Mouse (Mus musculus): ENCODE data around the gene Zfp2.

The Zfp2 gene

DNA sequence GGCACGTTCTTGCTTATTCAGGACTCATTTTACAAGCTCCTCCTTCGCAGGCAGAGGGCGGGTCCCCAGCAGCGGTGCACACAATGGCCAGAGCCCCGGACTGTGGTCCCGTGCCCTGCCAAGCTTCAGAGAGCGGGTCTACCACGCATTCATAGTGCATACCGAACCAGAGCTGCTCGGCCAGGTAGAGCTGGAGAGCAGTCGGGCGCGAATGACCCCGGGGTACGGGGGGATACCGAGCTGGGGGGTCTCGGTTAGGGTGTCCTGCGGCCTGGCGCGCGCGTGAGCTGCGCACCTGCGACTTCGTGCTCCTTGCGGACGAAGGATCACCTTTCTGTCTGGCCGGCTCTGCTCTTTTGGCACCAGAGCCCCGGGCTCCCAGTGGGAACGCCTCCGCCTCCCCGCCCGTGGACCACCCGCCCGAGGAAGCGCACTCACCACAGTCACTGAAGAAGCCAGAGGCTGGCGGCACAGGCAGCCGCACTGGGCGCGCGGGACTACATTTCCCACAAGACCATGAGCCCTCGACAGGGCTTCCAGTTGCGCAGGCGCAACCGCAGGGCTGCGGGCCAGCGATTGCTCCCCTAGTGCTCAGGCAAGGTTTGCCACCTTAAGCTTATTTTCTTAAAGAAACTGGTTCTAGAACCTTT is at the start of gene Zfp2:
Gene Zfp2 (minus strand): TSS at position 495 of the 650 bp plus-strand sequence.
- peak; percentile 84 to 87 for DNase-seq (ENCODE audit: low read depth in 2 of 2, low spot score in 2 of 2)

DNA sequence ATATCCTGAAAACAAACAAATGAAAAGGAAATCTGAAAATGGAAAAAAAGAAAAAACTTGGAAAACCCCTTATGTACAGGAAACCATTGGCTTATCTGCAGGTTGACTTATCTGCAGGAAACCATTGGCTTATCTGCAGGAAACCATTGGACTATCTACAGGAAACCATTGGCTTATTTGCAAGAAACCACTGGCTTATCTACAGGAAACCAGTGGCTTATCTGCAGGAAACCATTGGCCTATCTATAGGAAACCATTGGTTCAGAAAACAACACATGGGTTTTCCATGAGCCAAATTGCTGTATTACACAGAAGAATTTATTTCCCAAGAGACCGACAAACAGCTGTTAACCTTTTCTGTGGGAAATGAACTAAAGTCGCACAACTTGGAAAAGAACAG is 48.9 kb upstream of the Zfp2 start:
- DNase-seq (ENCODE audit: low read depth in 2 of 2, low spot score in 2 of 2) = no peak

DNA sequence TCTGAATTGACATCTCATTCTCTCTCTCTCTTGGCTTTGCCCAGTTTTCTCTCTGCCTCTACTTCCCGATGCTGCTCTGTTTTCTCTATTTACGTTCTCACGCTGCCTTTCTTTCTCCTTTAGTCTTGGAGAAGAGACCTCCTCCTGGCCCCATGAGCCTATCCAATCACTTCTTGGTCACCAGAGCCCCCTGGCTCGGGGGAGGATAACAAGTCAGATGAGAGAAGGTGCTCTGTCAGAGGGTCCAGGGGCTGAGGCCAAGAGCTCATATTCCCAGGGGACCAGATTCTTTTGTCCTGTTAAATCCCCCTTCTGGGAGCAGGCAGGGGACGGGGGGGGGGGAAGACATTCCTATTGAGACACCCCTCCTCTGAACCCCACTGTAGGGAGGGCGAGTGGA is 37.7 kb upstream of the Zfp2 start, which contains the start of gene Prop1:
Gene Prop1 (minus strand): TSS at position 101 of the 400 bp plus-strand sequence.
- no peak for DNase-seq (ENCODE audit: low read depth in 2 of 2, low spot score in 2 of 2)

DNA sequence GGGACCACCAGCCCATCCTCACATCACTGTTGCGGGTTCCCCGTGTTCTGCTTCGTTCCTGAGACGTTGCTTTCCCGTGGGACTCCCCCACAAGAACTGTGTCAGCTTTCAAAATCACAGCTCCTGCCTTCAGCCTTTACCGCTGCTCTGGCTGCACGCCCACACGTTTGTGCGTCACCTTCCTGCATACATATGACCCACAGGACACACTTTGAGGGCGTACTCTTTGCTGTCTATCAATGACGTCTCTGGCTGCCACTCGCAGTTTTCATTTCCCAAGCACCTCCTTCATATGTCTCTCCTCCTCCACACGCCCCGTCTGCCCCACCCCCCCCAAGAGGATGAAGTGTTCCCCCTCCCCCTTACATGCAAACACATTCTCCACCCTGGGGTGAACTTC is 36.3 kb upstream of the Zfp2 start:
- no peak for DNase-seq (ENCODE audit: low read depth in 2 of 2, low spot score in 2 of 2)

DNA sequence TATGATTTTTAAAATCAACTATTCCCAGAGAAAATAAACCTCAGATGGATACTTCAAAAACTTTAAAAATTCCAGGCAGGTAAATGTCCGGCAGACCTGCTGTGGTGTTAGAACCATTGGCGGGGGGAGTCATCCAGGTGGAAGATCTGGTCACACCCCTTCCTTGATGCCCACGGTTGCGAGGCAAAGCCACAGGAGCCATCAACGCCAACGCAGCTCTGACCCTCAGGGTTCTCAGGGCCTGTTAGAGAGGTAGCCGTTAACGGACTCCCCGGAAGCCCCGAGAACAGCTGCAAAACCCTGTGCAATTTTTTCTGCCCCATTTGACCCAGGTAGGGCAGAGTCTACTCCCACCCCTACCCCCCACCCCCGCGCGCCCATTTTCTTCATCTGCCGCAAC is 27.5 kb upstream of the Zfp2 start, which contains the start of gene 4933414I15Rik:
Gene 4933414I15Rik (minus strand): TSS at position 260 of the 400 bp plus-strand sequence.
- no peak for DNase-seq (ENCODE audit: low read depth in 2 of 2, low spot score in 2 of 2)

DNA sequence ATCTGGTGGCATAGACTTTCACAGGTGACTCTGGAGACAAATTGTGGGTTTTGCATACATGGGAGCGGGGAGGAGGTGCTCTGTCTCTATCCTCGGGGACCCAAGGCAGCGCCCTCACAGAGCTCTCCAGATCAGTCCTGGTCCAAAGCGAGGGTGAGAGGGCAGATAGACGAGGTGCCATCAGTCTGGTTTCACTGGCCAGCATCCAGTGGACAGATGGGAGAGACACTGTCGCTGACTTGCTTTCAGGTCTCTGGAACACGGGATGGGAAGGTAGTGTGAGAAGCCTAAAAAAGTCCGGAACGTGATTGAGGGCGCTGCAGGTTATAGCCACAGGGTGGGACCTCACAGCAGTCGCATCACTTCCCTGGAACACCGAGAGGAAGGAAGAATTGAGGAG is 26.4 kb upstream of the Zfp2 start:
- no peak for DNase-seq (ENCODE audit: low read depth in 2 of 2, low spot score in 2 of 2)

DNA sequence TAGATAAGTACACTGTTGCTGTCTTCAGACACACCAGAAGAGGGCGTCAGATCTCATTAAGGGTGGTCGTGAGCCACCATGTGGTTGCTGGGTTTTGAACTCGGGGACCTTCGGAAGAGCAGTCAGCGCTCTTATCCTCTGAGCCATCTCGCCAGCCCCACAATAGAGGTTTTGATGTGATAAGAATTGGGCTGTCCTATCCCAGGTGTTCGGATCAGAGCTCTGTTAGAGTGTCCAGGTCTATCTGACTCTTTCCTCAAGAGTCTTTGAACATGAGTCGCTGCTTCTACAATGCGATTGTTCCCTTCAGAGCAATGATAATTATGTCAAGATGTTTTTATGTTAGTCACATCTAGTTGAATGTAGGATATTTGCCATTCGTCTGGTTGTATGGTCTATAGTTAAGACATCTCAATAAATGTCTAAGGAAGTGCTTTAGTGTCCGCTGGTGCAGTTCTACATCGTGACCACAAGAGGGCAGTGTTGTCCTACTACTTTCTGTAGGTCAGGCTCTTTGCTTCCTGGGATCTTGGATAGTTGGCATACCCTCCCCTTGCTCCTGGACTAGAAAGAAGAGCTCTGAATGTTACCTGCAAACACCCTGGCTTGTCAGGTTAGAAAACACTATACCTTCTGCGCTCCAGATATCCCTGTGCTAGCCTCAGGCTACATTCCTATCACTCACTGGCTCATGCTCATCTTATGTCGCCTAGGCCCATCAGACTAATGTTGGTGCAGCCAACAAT is 23.8 kb upstream of the Zfp2 start:
- peak in 1 of 2 experiments; percentile 9 for DNase-seq (ENCODE audit: low read depth in 2 of 2, low spot score in 2 of 2)

DNA sequence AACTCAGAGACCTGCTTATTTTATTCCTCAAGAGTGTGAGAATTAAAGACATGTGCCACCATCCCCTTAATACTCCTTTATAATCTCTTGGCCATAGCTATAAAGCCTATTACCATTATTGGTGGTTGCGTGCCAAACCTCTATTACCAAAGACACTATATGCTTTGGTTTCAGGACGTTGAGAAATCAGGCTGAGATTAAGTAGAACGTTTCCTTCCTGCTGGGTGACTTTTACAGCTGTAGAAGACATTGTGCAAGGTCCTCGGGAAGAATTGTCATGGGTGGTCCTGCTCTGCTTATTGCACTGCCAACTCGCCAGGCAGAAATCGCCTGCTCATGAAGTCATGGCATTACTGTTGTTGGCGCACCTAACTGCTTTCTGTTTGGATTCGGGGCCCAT is 22.5 kb upstream of the Zfp2 start:
- DNase-seq (ENCODE audit: low read depth in 2 of 2, low spot score in 2 of 2) = no peak

DNA sequence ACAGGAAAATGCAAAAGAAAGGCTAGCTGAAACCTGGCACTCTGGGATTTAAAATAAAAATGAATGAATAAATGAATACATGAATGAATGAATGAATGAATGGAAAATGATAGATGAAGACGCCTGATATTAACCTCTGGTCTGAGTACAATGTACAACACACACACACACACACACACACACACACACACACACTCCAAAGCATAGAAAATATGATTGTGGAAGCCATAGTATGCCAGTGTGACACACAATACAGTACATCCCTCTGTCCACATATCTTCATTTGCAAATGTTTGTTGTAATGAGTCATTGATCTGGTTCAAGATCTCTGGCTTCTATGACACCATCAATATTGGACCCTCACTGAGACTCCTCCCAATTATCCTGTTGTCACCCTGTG is 16.1 kb upstream of the Zfp2 start:
- DNase-seq (ENCODE audit: low read depth in 2 of 2, low spot score in 2 of 2) = no peak

DNA sequence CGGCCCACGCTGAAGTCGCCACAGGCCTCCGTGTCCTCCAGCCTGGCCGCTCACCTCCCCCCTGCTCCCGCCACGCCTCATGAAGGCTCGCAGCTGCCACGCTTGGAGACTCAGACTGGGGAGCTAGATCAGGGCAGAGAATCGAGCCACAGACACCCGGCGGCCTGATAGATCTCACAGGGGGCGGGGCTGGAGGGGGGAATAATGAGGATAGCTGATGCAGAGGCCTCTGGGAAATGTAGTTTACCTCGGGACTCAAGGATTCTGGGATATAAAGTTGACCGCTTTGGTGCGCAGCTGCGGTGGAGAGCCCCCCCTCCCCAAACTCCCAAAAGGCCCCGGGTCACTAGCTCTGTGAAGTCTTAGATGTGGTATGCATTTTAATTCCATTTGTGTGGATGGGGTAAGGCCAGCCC is 15.5 kb upstream of the Zfp2 start, which contains the start of gene Zfp354b:
Gene Zfp354b (minus strand): TSS at position 183 of the 416 bp plus-strand sequence.
- DNase-seq (ENCODE audit: low read depth in 2 of 2, low spot score in 2 of 2) = peak in 1 of 2 experiments; percentile 18

DNA sequence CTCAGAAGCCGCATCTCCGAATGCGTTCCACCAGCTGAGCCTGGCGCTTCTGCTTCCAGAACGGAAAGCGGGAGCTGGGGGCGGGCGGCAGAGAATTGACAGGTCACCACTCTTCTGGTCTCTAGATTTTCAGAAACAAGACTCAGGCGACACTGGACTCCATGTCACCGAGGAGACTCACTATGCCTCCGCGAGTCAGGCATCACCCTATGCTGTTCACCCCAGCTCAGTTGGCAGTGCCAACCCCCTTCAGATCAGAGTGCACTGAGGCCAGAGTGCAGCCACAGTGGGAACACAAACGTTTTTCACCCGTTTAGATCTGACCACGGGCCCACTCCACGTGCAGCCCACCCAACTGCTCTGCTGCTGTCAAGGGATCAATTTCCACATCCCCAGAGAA is 15.1 kb upstream of the Zfp2 start:
- no peak for DNase-seq (ENCODE audit: low read depth in 2 of 2, low spot score in 2 of 2)

DNA sequence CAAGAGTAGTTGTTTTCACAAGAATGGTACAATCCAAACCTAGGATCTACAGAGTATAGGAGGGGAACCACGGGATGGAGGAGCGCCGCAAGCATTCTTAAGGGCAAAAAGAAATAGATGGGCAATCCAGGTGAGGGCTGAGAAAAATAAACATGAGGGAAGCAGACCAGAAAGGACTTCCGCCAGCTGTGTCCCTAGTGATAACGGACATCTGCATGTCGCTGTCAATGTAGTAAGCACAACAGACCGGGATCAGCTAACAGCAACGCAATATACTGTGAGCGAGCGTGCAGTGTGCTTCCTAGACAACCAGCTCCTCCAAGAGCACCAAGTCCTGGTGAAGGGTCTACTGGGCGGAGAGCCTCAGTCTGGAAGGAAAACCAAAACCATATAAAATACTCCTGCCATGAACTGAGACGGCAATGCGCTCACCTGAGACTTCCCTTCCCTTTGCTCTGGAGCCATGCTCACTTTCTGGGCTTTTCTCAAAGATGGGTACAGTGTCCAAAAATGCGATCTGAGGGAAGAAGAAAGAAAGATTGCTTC is 14.6 kb upstream of the Zfp2 start:
- DNase-seq (ENCODE audit: low read depth in 2 of 2, low spot score in 2 of 2) = no peak

DNA sequence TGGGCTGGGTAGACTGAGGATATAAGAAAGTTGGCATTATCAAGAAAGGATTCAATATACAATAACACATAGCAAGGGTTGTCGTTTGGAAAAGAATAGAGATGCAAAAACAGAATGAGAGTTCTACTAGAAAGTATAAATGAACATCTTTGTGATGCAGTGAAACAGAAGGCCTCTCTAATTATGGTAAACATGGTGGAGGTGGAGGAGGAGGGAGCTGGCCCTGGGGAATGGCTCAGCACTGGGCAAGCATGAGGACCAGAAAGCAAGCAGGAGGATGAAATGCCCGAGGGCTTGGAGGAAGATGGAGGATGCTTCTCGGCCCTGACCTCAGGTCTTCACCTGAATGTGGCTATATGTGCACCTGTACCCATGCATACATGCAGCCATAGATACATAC is 1.5 kb downstream of the Zfp2 start:
- no peak for DNase-seq (ENCODE audit: low read depth in 2 of 2, low spot score in 2 of 2)

DNA sequence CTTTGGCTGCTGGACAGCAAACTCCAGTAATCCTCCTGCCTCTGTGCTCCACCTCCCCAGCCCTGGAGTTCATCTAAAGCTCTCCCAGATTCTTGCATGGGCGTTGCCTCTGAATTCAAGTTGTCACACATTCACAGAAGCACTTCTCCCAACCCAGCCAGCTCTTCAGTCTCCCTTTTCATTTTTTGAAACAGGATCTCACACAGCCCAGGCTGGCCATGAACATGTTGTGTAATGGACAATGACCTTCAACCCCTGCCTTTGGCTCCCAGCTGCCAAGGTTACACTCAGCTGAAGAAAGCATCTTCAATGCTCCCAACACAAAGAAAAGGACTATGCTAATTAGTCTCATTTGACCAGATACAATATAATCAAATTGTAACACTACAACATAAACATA is 2.7 kb downstream of the Zfp2 start:
- DNase-seq (ENCODE audit: low read depth in 2 of 2, low spot score in 2 of 2) = no peak

DNA sequence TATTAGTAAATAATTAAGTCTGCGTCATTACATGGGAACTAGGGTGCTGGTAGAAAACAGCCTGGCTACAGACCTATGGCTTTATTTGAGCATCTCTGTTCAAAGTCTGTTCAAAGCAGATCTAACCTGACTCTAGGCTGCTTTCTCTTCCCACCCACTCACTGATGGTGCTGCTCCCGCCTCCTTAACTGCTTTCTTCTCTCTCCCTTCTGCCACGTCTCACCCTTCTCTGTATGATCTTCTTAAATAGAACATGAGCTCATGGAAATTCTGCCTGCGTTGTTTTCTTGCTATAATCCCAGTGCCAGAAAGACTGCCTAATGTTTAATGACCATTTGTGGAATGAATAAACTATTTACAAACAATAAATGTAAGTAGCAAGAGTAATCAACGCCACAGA is 7.8 kb downstream of the Zfp2 start:
- DNase-seq (ENCODE audit: low read depth in 2 of 2, low spot score in 2 of 2) = no peak

DNA sequence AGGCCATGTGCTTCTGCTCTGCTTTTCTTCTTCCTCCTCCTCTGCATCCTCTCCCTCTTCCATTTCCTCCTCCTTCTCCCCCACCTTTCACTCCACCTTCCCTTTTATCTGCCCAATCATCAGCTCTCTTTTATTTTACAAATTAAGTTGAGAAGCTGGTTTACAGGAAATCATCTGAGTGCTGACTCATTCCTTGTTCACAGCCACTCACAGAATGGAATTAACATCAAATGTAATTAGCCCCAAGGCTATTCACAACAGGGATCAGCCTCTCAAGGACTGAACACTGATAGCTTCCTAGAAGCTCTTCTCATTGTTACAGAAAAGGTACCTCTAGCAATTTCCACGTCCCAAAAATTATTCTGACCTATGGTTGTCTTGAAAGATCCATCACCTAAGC is 18.6 kb downstream of the Zfp2 start:
- DNase-seq (ENCODE audit: low read depth in 2 of 2, low spot score in 2 of 2) = no peak

DNA sequence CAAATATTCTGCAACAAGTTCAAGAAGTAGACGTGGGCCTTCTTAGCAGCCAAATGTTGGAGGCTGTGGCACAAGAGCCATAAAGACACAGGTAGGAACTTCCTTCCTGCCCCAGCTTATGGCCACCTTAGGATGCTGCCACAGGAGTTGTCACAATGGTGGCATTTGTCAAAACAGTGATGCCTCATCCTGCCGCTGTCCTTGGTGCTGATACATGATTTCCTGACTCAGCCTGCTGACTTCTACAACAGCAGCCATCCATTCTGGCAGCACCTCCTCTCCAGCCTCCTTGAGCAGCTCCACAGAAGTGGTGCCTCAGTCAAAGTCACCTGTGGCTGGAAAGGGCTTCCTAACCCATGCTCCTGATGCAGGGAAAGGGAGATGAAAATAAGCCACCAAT is 23.5 kb downstream of the Zfp2 start:
- no peak for DNase-seq (ENCODE audit: low read depth in 2 of 2, low spot score in 2 of 2)

DNA sequence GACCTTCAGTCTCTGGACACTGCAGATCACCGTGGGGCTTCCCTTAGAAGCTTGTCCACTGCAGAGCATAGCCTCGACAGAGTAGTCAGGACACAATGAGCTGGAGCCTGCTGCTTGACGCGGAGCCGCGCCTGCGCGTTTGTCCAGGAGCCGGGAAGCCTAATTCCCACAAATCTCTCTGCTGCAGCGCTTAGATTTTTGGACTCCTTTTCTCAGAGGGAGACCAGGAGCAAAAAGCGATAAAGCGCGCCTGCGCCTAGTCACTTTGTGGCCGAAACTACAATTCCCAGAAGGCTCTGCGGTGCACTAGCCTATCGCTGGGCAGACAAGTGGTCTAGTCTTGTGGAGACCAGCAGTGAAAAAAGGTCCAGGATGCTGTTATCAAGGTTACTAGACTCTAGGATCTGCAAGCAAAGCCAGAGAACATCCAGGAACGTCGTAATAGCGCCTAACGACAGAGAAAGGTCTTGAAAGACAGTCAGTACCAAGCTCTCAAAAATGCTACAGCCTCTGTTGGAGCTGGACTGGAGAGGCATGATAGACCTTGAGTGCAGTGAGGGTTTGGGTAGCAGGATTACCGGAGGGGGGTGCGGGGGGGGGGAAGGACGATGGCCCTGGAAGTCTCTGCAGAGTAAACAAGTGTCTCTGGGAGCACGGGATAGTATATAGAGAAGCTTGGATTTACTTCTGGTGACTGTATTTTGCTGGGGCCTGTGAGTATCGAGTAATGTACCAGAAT is 28.4 kb downstream of the Zfp2 start, which contains the start of gene Zfp454:
Gene Zfp454 (minus strand): TSS at position 262 of the 739 bp plus-strand sequence.
- DNase-seq (ENCODE audit: low read depth in 2 of 2, low spot score in 2 of 2) = no peak

DNA sequence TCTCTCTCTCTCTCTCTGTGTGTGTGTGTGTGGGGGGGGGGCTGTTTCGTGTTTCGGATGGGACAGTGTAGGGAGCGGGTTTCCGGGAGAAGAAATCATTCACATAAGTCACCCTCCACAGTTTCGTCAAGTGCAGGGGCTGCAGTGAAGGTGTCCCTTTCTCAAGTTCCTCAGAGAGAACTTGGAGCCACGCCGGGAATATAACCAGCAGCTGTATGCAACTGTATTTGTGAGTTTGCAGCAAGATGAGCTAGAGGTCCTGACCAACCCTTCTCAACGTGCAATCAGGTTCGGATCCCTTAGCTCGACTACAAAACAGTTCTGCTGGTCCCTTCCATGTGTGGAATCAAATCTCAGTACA is 29.1 kb downstream of the Zfp2 start:
- no peak for DNase-seq (ENCODE audit: low read depth in 2 of 2, low spot score in 2 of 2)

DNA sequence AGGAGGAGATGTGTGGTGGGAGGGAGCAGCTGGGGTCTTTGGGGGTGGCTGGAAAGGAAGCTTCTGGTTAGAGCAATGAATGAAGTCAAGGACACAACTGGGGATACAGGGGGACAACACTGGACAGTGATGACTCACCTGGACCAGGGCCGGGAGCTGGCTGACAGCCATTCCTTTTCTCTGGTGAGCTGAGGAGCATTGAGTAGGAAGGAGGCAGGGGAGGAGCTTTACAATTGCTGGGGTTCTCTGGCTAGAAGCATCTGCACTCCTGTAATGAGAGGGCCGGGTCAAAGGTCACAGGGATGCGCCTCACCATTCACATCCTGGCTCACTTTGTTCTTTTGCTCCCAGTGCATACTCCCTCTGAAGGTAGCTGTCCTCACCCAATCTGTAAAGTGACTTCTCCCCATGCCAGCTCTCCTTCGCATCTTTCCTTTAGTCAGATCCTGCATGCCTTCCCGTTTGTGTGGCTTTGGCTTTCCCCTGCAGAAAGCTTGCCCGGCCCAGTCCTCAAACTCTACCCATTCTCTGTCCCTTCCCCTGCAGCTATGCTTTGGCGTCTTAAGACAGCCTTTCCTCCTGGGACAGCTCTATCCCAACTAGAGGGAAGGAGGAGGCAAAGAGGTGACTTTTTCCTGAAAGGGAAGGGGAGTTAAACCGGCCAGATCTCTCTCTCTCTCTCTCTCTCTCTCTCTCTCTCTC is 29.6 kb downstream of the Zfp2 start:
- DNase-seq (ENCODE audit: low read depth in 2 of 2, low spot score in 2 of 2) = no peak

DNA sequence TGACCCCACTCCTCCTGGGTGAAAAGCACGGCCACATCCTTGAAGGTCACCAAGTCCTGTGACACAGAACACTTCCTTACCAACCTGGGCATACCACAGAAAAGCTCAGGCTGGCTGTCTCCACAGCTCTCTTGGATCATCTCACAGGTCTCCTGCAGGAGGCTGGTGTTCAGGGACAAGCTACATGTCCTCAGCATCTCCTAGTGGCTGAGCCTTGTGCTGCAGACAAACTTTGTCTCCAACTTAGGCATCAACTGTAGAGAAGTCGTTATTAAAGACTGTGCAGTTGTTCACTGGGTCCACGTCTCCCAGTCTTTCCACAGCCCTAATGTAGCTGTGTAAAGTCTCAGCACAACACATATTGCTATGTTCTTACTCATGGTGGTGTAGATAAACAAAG is 32.2 kb downstream of the Zfp2 start:
- no peak for DNase-seq (ENCODE audit: low read depth in 2 of 2, low spot score in 2 of 2)

All from CD8-positive naive resting alpha-beta T cell, adult 2 months (primary cell).